ENCODE assay signal across 18 mouse cellular contexts in the genomic region with DNA sequence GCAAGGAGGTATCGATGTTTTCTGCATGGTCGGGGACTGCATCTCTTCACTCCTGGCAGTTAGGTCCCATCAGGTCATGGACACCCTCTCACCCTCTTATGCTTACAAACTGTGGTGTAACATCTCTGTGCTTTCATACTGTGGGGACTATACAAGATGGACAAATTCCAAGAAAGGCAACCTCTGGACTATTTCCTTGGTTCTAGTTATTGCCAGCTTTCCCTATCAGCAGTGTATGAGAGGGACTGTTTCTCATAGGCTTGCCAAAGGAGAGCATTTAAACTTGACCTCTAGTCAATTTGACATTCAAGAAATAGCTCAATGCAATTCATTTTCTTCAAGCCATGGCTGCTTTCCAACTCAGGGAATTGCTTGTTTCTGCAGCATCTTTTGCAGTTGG.
"Had no signal": no experiment of that assay in that cellular context is flagged by ENCODE, and none has a peak within 500 bp of the region (broad histone marks: within the 10 kb centered on the region; RNA-seq: fewer than 3 reads in every experiment).

No protein-coding gene starts in this region.

- H3K27ac ChIP-seq: left cerebral cortex, adult 2 months; liver, embryonic 15.5 days; macrophage; midbrain, embryonic 12.5 days; neural tube, embryonic 13.5 days; stomach, postnatal 0 days had no signal

- H3K4me1 ChIP-seq: midbrain, embryonic 12.5 days; neural tube, embryonic 13.5 days had no signal

- H3K9me3 ChIP-seq: liver, embryonic 15.5 days; midbrain, embryonic 12.5 days had no signal

- H3K4me2 ChIP-seq: liver, embryonic 11.5 days; liver, embryonic 15.5 days; midbrain, embryonic 12.5 days; neural tube, embryonic 13.5 days had no signal

- H3K27me3 ChIP-seq: liver, embryonic 15.5 days; midbrain, embryonic 12.5 days; neural tube, embryonic 13.5 days had no signal

- DNase-seq: kidney, adult 8-10 months; kidney, postnatal 14 days; layer of hippocampus, postnatal 36 days; lung, adult 18-20 months; retina, postnatal 1 day; right cerebral cortex, postnatal 25 days; thymus, adult 2 months; thymus, postnatal 14 days; thymus, postnatal 4 days had no signal

- ATAC-seq: midbrain, embryonic 16.5 days had no signal

- H3K4me3 ChIP-seq: left cerebral cortex, adult 2 months; liver, embryonic 15.5 days; midbrain, embryonic 12.5 days; myocyte; neural tube, embryonic 13.5 days had no signal

- H3K9ac ChIP-seq: liver, embryonic 15.5 days; midbrain, embryonic 12.5 days; neural tube, embryonic 13.5 days had no signal
